Comparison of ENCODE assay signal across 8 mouse cellular contexts in the genomic region with DNA sequence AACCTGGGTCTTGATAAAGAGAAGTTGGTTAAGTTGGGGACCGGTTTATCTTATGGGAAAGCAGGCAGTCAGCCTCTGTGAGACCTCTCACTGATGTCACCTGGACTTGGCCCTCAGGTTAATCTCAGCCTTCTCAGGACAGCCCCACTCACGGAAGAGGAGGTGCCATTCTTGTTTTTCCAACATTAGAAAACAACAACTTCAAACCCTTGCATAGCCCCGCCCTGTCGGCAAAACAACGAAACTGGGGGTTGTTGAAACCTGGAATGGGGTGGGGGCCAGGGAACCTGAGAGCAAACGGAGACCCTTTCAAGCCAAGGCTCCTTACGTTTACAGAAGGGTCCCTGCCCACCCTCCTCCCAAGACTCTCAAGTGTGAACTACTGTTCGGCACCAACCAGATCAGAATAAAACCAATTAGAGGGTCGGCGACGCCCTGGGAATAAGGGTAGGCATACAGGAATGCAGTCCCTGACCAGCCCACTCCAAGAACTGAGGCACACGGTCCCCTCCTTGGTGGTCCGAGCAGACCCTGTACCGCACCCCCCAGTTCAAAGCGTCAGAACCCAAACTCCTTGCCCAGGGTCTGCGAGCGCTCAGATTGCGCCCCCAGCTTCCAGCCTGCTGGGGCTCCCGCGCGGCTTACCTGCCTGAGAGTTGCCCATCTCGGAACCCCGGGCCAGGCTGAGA. TPM values are rescaled to one million over a fixed set of nuclear protein-coding genes. Genes with fewer than 3 reads are reported as not detected.
DNase-seq lines count a peak whose midpoint lies in the region; ATAC-seq and TF ChIP-seq lines count a peak whose summit lies in the region.

No protein-coding gene starts in this region.

- peak overlapping the region; percentile 56; the same call in 1 of the 2 replicates for H3K9ac ChIP-seq in forebrain, embryonic 14.5 days (ENCODE audit: low read length)

- peak; percentile 46 to 59 for DNase-seq in lung, adult 18-20 months
- DNase-seq in lung, postnatal 4 days: no peak
- no peak for DNase-seq in forebrain, embryonic 14.5 days (ENCODE audit: low spot score)
- peak; percentile 78 to 83 for DNase-seq in kidney, postnatal 36 days
- DNase-seq in testis, postnatal 10 days (ENCODE audit: low spot score): no peak
- no peak for DNase-seq in layer of hippocampus, postnatal 25 days (ENCODE audit: extremely low spot score in 1 of 2, low spot score in 1 of 2)

- H3K79me2 ChIP-seq in myocyte (ENCODE audit: control insufficient read depth, insufficient read depth): peaks cover 3% of the 10 kb centered on the region

- peak overlapping the region; percentile 11 for H3ac ChIP-seq in myocyte (ENCODE audit: control insufficient read depth, insufficient read length)

- peaks cover 21% of the 10 kb centered on the region for H3K27me3 ChIP-seq in forebrain, embryonic 14.5 days (replicated peaks; ENCODE audit: control insufficient read depth, insufficient read depth, low read length)
- no peaks in the 10 kb centered on the region for H3K27me3 ChIP-seq in myocyte (ENCODE audit: control insufficient read depth, insufficient read depth, insufficient read length)

- H3K36me3 ChIP-seq in forebrain, embryonic 14.5 days (ENCODE audit: control insufficient read depth, insufficient read depth, low read length): no peaks in the 10 kb centered on the region
- H3K36me3 ChIP-seq in myocyte (ENCODE audit: control insufficient read depth, insufficient read depth): no peaks in the 10 kb centered on the region

- no peak for TF ChIP-seq POLR2A in myocyte (IDR thresholded peaks at IDR 0.05; ENCODE audit: insufficient read length, low read depth)

- peak overlapping the region; percentile 94 for H3K4me2 ChIP-seq in forebrain, embryonic 14.5 days (ENCODE audit: low read length)
- H3K4me2 ChIP-seq in myocyte (ENCODE audit: low read depth): peak overlapping the region; percentile 86

- ATAC-seq in forebrain, embryonic 14.5 days: 0 out of 2 replicates have a peak, but pooled peaks have one; percentile 33
- ATAC-seq in activated CD4-positive, CD25-positive, alpha-beta regulatory T cell, adult 4 months: no peak

- WGBS in forebrain, embryonic 14.5 days: 2% methylated on average over 23 of the region's 23 CpGs

- peak overlapping the region; percentile 59 for H3K4me3 ChIP-seq in forebrain, embryonic 14.5 days (ENCODE audit: low read depth, low read length)
- H3K4me3 ChIP-seq in myocyte: peak overlapping the region; percentile 62

- no peaks in the 10 kb centered on the region for H3K9me3 ChIP-seq in forebrain, embryonic 14.5 days (replicated peaks; ENCODE audit: control insufficient read depth, low read length)

- no peak overlapping the region for H3K27ac ChIP-seq in forebrain, embryonic 14.5 days (ENCODE audit: low read depth, low read length)

- peaks cover 2% of the 10 kb centered on the region; the same call in 1 of the 2 replicates for H3K4me1 ChIP-seq in forebrain, embryonic 14.5 days (ENCODE audit: control insufficient read depth, insufficient read depth, low read length)

TF ChIP-seq in myocyte, 11 proteins besides CTCF, POLR2A, EP300 and RAD21:
- TF ChIP-seq CEBPB (IDR thresholded peaks at IDR 0.05; ENCODE audit: insufficient read depth, poor library complexity, severe bottlenecking) (no peak), USF1 (IDR thresholded peaks at IDR 0.05; ENCODE audit: low read depth) (no peak), E2F4 (IDR thresholded peaks at IDR 0.05; ENCODE audit: insufficient read depth) (no peak), POLR2AphosphoS2 (IDR thresholded peaks at IDR 0.05; ENCODE audit: insufficient read length, low read depth) (no peak), TCF12 (IDR thresholded peaks at IDR 0.05; ENCODE audit: insufficient read depth, poor library complexity, severe bottlenecking) (no peak), MYOG (IDR thresholded peaks at IDR 0.05; ENCODE audit: control insufficient read depth in 1 of 3, insufficient read depth in 1 of 3, insufficient read length in 2 of 3, low read depth in 2 of 3) (no peak), REST (IDR thresholded peaks at IDR 0.05; ENCODE audit: insufficient read depth, insufficient read length) (no peak)
TF ChIP-seq in myocyte: peak in this region for 0.

RNA-seq across cellular contexts. Expression of gene Erbb3, which starts 0.5 kb away (rescaled TPM):
- 0.17 and 0.40 TPM in 2 replicates for polyA plus RNA-seq in forebrain, embryonic 14.5 days (2014; fragmentation: Nextera tagmentation; extraction: Ambion mirVana)
- polyA plus RNA-seq in myocyte (2012; fragmentation: generic; extraction: Trizol): 23.3 TPM
- 1 to 10 TPM; 9.7 to 10.0 TPM for total RNA-seq in layer of hippocampus, postnatal 25 days (2021)
- 1 to 10 TPM; 4.1 to 4.2 TPM for polyA plus RNA-seq in activated CD4-positive, CD25-positive, alpha-beta regulatory T cell, adult 4 months (2017; shearing (Covaris generic))

RNA-seq across cellular contexts. Expression of gene Pa2g4, which starts 23.1 kb away (rescaled TPM):
- 177 and 187 TPM in 2 replicates for polyA plus RNA-seq in forebrain, embryonic 14.5 days (2014; fragmentation: Nextera tagmentation; extraction: Ambion mirVana)
- 127 TPM for polyA plus RNA-seq in myocyte (2012; fragmentation: generic; extraction: Trizol)
- 10 to 100 TPM; 62.9 to 65.3 TPM for total RNA-seq in layer of hippocampus, postnatal 25 days (2021)
- polyA plus RNA-seq in activated CD4-positive, CD25-positive, alpha-beta regulatory T cell, adult 4 months (2017; shearing (Covaris generic)): 100 to 1,000 TPM; 136 to 160 TPM

RNA-seq across cellular contexts. Expression of gene Rps26, which starts 37.6 kb away (rescaled TPM):
- polyA plus RNA-seq in forebrain, embryonic 14.5 days (2014; fragmentation: Nextera tagmentation; extraction: Ambion mirVana): 522 and 721 TPM in 2 replicates
- 1,658 TPM for polyA plus RNA-seq in myocyte (2012; fragmentation: generic; extraction: Trizol)
- total RNA-seq in layer of hippocampus, postnatal 25 days (2021): 100 to 1,000 TPM; 321 to 324 TPM
- polyA plus RNA-seq in activated CD4-positive, CD25-positive, alpha-beta regulatory T cell, adult 4 months (2017; shearing (Covaris generic)): 1,000 to 10,000 TPM; 1,759 to 1,796 TPM

RNA-seq across cellular contexts. Expression of gene Rpl41, which starts 39.8 kb away (rescaled TPM):
- polyA plus RNA-seq in forebrain, embryonic 14.5 days (2014; fragmentation: Nextera tagmentation; extraction: Ambion mirVana): 2,276 and 3,259 TPM in 2 replicates
- polyA plus RNA-seq in myocyte (2012; fragmentation: generic; extraction: Trizol): 12,553 TPM
- 1,000 to 10,000 TPM; 1,459 to 1,623 TPM for total RNA-seq in layer of hippocampus, postnatal 25 days (2021)
- 1,000 to 10,000 TPM; 5,950 to 7,803 TPM for polyA plus RNA-seq in activated CD4-positive, CD25-positive, alpha-beta regulatory T cell, adult 4 months (2017; shearing (Covaris generic))

RNA-seq across cellular contexts. Expression of gene Zc3h10, which starts 41.3 kb away (rescaled TPM):
- 16.2 and 18.2 TPM in 2 replicates for polyA plus RNA-seq in forebrain, embryonic 14.5 days (2014; fragmentation: Nextera tagmentation; extraction: Ambion mirVana)
- 13.8 TPM for polyA plus RNA-seq in myocyte (2012; fragmentation: generic; extraction: Trizol)
- total RNA-seq in layer of hippocampus, postnatal 25 days (2021): 10 to 100 TPM; 13.2 to 14.8 TPM
- polyA plus RNA-seq in activated CD4-positive, CD25-positive, alpha-beta regulatory T cell, adult 4 months (2017; shearing (Covaris generic)): 10 to 100 TPM in 1 of 2 experiments, 1 to 10 TPM in 1; 6.4 to 10.1 TPM

Comparison
In these comparisons a context has a peak if more than half of its experiments do, and no peak if none do; other contexts are left out.
1. DNase-seq: peak in lung, adult 18-20 months (2 of 2) and kidney, postnatal 36 days (2 of 2); none in lung, postnatal 4 days (0 of 2), forebrain, embryonic 14.5 days (single experiment), testis, postnatal 10 days (single experiment) and layer of hippocampus, postnatal 25 days (0 of 2).